Mouse (Mus musculus): ENCODE results near the gene Nfia.

Nfia gene

GRCm38 (mm10) chr4:98120706-98121340 is 348.3 kb downstream of the Nfia start:
- no peak for DNase-seq (ENCODE audit: low read depth, low spot score)

- DNase-seq (ENCODE audit: low read depth, low spot score) = no peak
Observed at GRCm38 (mm10) chr4:98126003-98126677, 353.6 kb downstream of the Nfia start.

- DNase-seq (ENCODE audit: low read depth, low spot score) = no peak
Observed at GRCm38 (mm10) chr4:98130798-98131197, 358.3 kb downstream of the Nfia start.

- DNase-seq (ENCODE audit: low read depth, low spot score) = no peak
Observed at GRCm38 (mm10) chr4:98134027-98134426, 361.5 kb downstream of the Nfia start.

- DNase-seq (ENCODE audit: low read depth, low spot score) = no peak
Observed at GRCm38 (mm10) chr4:98136072-98136471, 363.5 kb downstream of the Nfia start.

GRCm38 (mm10) chr4:98142879-98143436 is 370.4 kb downstream of the Nfia start:
- DNase-seq (ENCODE audit: low read depth, low spot score) = no peak

GRCm38 (mm10) chr4:98150576-98150975 is 378.0 kb downstream of the Nfia start:
- DNase-seq (ENCODE audit: low read depth, low spot score) = no peak

GRCm38 (mm10) chr4:98157921-98158320 is 385.4 kb downstream of the Nfia start:
- no peak for DNase-seq (ENCODE audit: low read depth, low spot score)

- DNase-seq (ENCODE audit: low read depth, low spot score) = no peak
Observed at GRCm38 (mm10) chr4:98166379-98166778, 393.8 kb downstream of the Nfia start.
